Mouse (Mus musculus) left cerebral cortex, adult 2 months (tissue): Measurements from ENCODE around the gene Bola1. TPM values are rescaled to one million over a fixed set of nuclear protein-coding genes. Genes with fewer than 3 reads are reported as not detected.
"Not testable (repeated sequence)": the region's sequence is repeated elsewhere in the genome, so short reads cannot be mapped to it uniquely, and the experiment has no call there.

Experiments
- DNase-seq, 2 experiments: peaks; one replicate each; pipeline ENCODE4 v3.0.0; 2021 to 2022; ENCODE audit warnings: low spot score in 2 of 2, mixed read lengths in 1 of 2; ENCODE audit errors: extremely low spot score in 1 of 2
- H3K27ac ChIP-seq: fragments of 200-600 bp; 2 replicates; pipeline ENCODE4 v1.8.1; 2022
- H3K4me3 ChIP-seq: fragments of 200-600 bp; 2 replicates; pipeline ENCODE4 v1.8.1; 2022
- CTCF ChIP-seq: fragments of 200-600 bp; IDR thresholded peaks from 2 replicates; pipeline ENCODE4 v1.8.1; 2022; ENCODE audit warnings: antibody characterized with exemption, mild to moderate bottlenecking, moderate library complexity
- intact Hi-C: fragments of 180-260 bp; cut with DNase I; formaldehyde crosslinking; loops from one replicate; pipeline ENCODE4 v1.15.1; 2025
- total RNA-seq, 2 experiments: library from RNA; stranded (reverse); gene quantifications; 2 replicates each; pipeline ENCODE4 v1.2.3; 2021

Gene Bola1
- total RNA-seq, 2 experiments from 2014 or later, result 14.8 to 15.1 TPM

DNA sequence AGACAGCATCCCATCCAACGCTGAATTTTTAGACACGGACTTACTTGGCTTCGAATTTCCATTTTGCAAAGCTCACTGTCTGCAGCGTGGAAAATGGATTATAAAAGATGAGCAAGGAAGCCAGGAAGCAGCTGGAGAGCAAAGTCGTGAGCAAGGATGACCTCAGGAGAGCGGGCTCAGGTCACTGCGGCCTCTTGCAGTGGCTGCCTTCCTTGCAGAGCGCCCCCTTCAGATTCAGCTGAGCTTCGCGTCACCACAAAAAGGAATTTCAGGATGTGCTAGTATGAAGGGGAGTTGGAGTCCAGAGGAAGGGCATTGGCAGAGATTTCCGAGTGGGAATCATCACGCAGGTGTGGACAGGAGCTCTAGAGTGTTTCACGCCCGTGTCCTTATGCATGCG, 10.3 kb downstream of the Bola1 start:
- no peak for DNase-seq
- TF ChIP-seq CTCF, result peak; percentile 34
- intact Hi-C loops, result no loop called here
- Histone ChIP-seq H3K27ac (no peak overlapping the region), H3K4me3 (no peak overlapping the region)

DNA sequence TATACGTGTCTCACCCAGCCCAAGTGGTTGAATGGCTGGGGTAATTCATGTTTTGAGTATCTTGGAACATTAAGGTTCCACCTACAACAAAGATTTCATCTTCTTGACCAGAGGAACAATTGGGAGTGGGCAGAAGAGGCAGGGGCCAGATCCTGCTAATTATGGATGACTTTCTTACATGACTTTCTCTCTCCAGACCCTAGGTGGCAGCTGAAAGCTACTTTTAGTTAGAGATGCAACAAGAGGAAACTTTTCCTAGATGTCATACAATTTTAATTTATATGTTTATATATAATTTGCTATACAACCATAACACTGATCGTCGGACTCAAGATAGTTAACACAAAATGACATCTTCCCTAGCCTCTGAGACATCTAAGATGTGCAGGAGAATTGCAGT, 11.7 kb downstream of the Bola1 start:
- Histone ChIP-seq H3K4me3 (no peak overlapping the region), H3K27ac (no peak overlapping the region)
- peak; percentile 17 for TF ChIP-seq CTCF
- intact Hi-C loops, result no loop called here
- DNase-seq, result no peak

DNA sequence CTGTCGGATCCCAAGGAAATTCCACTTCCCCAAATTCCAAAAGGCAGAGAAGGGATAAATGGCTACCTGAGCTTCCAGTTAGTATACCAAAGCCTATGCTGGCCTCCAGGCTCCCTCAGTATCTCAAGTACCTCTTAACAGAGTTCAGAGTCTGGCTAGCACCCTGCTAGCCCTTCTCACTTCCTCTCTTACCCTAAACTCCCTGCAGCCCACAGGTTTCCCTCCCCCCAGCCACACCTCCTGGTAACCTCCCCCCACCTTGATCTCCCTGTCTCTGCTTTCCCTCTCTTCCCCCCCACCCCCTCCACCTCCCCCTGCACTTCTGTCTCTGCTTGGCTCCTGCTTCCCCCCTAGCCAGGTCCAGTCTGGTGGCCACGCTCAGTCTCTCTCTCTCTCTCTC, 19.8 kb downstream of the Bola1 start:
- TF ChIP-seq CTCF, result no peak
- H3K4me3 ChIP-seq, result no peak overlapping the region
- no peak for DNase-seq
- no peak overlapping the region for H3K27ac ChIP-seq
- intact Hi-C loops, result no loop called here

DNA sequence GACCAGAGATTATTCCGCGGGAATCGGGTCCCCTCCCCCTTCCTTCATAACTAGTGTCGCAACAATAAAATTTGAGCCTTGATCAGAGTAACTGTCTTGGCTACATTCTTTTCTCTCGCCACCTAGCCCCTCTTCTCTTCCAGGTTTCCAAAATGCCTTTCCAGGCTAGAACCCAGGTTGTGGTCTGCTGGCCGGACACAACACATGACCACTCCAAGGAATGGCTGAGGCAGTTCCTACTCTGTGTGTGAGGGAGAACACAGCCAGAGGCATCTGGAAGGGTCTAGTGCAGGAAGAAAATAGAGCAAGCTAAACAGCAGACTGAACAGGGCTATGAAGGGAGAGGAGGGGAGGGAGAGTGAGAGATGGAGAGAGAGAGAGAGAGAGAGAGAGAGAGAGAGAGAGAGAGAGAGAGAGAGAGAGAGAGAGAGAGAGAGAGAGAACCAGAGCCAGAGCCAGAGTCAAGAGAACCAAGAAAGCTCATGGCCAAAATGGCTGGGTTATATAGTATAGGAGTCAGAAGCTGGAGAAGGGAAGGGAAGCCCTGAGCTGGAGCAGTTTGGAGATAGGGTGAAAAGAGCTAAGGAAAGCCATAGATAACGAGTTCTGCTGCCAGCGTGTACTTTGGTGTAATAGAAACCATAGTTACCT, 20.8 kb downstream of the Bola1 start:
- H3K4me3 ChIP-seq, DNase-seq, intact Hi-C loops, H3K27ac ChIP-seq: not testable (repeated sequence)

DNA sequence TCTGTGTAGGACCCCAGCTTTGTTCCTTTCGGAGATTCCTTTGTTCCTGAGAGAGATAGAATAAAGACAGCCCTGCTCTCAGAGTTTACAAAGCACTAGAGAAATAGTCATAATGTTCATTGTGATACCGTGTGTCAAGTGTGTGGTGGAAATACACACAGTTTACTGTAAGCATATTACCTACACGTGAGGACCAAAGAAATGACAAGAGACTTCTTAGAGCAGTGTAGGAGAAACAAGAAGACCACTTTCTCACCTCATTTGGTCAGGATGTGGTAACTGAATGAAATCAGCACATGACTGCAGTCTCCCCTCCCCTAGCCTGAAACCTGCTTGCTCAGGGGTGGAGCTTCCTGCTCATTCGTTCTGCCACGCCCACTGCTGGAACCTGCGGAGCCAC, 21.3 kb downstream of the Bola1 start:
- no peak for DNase-seq
- Histone ChIP-seq H3K4me3 (peak overlapping the region; percentile 57; the same call in 1 of the 2 replicates), H3K27ac (no peak overlapping the region; the same call in 1 of the 2 replicates)
- TF ChIP-seq CTCF, result no peak
- intact Hi-C loops, result no loop called here

DNA sequence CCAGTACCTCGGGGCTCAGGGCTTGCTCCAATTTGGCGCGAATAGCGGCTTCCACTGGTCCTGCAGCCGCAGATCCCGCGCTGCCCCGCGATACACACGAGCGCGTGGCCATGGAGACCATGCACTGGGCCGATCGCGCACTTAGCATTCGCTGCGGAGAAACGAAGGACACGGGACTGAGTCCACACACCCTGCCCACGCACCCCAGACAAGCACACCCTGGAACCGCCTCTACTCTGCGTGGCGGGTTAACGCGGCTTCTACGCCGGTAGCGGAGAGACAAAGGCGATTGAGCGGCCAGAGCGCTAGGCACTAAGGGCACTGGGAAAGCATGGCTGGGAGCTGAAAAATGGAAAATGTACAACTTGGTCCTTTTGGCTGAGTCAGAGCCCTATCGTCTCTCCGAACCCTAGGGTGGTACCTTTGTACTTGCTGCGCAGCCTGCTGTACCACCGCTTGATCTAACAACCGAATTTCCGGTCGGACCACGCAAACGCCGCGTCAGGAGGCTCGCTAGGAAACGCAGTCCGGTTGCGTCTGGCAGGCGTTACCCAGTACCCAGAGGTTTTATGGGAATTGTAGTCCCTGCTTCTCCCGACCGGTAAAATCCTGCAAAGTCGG, 22.3 kb downstream of the Bola1 start:
- peak; percentile 90 to 91 for DNase-seq
- TF ChIP-seq CTCF, result no peak; the same call in 1 of the 2 replicates
- H3K27ac ChIP-seq, result peak overlapping the region; percentile 95
- intact Hi-C loops, result no loop called here
- peak overlapping the region; percentile 57 for H3K4me3 ChIP-seq

DNA sequence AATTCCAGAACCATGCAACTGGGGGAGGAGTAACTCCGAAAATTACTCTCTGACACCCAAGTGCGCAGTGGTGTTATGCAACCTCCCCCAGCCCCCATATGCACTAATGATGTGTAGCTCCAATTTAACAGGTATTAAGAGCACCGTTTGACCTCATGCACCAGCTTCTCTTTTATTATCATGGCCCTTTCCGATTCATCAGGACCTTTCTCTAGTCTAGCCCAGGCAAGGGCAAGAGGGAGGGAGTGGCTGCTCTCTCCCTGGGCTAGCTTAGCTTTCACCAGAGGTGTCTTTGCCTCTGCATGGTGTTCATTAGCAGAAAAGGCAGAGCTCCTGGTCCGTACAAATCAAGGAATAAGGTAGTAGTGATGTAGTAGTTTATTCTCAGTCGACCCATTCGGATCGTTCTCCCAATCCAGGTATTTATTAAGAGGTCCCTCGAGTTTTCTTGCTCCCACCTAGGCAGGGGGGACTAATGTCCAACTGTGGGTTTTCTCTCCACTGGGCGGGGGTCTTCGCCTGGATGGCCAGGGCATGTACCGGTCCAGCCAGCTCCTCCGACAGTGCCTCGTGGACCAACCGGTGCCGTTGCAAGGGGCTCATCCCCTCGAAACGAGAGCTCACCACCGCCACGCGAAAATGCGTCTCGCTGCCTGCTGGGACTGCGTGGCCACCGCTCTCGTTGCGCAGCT, 22.9 kb downstream of the Bola1 start:
- H3K4me3 ChIP-seq, result peak overlapping the region; percentile 57
- no peak for DNase-seq
- intact Hi-C loops, result no loop called here
- TF ChIP-seq CTCF, result no peak
- peak overlapping the region; percentile 95 for H3K27ac ChIP-seq

DNA sequence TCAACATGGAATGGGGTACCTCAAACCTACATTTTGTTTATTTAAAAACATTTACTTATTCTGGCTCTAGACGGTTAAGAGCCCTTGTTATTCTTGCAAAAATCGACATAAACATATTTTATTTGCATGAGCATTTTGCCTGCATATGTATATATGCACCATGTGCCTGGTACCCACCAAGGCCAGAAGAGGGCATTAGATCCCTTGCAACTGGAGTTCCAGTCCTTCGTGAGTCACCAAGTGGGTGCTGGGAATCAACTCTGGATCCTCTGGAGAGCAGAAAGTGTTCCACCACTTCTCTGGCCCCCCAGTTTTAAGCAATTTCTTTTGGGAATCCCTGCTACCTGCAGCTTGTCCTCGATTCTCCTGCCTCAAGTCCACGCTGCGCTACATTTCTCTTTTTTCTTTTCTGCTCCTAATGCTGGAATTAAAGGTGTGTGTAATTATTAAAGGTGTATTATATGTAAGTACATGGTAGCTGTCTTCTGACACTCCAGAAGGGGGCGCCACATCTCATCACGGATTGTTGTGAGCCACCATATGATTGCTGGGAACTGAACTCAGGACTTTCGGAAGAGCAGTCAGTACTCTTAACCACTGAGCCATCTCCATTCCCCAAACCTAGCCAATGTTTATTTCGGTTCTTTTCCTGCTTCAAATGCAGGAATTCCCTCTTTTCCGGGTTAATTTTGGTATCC, 23.7 kb downstream of the Bola1 start:
- H3K4me3 ChIP-seq, result no peak overlapping the region

DNA sequence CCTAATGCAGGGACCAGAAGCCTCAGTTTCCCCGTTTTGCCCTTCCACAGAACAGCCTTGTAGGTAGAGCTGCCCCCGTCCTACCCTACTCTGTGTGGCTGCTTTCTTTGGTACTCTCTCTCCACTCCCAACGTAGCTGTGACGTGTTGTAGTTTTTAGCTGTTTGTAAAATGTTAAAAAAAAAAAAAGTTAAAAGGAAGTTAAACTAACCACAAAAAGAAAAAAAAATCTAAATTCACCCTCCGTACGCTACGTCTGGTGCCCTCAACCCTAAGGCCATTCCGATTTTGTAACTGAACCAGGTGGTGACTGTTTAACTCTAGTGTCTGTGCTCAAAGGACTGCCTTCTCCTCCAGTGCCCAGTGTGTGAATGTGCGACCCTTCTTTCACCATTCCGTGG, 24.5 kb downstream of the Bola1 start:
- Histone ChIP-seq H3K27ac (no peak overlapping the region), H3K4me3 (no peak overlapping the region)
- no peak for DNase-seq
- no peak for TF ChIP-seq CTCF
- intact Hi-C loops, result no loop called here

More for the DNA sequence above, 23.7 kb downstream of the Bola1 start:
- intact Hi-C loops, result no loop called here
- peak; percentile 41 for TF ChIP-seq CTCF
- H3K27ac ChIP-seq, result no peak overlapping the region
- no peak for DNase-seq

DNA sequence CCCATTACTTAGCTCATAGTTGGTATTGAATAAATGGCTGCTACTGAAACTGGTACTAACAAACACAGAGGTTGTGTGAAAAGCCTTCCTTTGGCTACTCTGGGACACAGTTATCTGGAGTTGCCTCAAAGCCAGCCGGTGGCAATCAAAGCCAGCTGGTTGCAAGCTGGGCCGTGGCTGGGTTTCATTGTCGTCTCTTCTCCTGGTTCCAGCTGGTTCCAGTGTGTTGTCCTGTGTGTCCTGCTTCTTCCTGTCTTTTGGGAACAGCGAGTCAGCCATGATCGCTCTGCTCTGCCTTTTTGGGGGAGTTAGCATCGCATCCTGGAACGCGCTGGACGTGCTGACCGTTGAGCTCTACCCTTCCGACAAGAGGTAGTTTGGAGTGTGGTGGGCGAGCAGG, 26.5 kb downstream of the Bola1 start:
- intact Hi-C loops, result no loop called here
- no peak overlapping the region for H3K4me3 ChIP-seq
- no peak overlapping the region for H3K27ac ChIP-seq
- no peak for TF ChIP-seq CTCF
- no peak for DNase-seq

DNA sequence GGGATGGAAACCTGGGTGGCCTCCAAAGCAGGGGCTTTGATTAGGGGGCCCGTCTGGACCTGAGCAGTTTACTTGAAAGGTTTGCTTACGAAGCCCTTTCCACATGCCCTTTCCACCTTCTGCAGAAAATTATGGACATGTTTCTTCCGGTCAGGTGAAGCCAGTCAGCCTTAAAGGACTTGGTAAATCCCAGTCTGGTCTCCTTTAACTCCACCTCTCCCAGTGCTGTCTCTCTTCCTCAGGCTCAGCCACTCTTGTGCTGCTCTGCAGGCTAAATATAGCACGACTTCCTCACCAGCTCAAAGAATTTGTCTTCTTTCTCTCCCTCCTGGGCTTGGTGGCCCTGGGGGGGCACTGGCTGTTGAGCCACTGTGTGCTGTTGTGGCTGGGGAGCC, 37.1 kb downstream of the Bola1 start:
- Histone ChIP-seq H3K27ac (peak overlapping the region; percentile 97), H3K4me3 (peak overlapping the region; percentile 79)
- intact Hi-C loops, result no loop called here
- no peak for TF ChIP-seq CTCF
- no peak for DNase-seq
